In the genomic region with DNA sequence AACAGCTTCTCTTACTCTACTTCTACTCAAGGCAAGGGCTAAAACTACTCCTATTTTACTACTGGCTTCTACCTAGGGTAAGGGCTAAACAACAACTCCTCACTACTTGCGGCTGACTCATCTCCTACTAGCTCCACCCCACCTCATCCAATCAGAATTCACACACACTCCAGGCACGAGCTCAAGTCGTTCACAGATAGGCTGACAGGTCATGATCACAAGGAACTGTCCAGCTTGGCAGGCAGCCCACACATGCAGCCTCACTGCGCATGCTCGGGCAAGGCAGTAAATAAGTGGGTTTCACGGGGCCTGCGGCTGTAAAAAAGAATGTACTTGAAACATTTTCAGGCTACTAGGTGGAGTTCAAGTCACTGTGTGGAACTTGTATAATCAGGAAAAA, we compare ENCODE assay signal across 18 mouse cellular contexts.
DNase-seq lines count a peak whose midpoint lies in the region; ATAC-seq lines count a peak whose summit lies in the region.
"Had no signal": no experiment of that assay in that cellular context is flagged by ENCODE, and none has a peak within 500 bp of the region (broad histone marks: within the 10 kb centered on the region; RNA-seq: fewer than 3 reads in every experiment).

No protein-coding gene starts in this region.

- peak; percentile 1 for DNase-seq in adrenal gland, adult 2 months
- DNase-seq in adrenal gland, postnatal 4 days (ENCODE audit: low spot score in 2 of 2) = no peak
- peak; percentile 6 for DNase-seq in left cerebral cortex, postnatal 4 days
- DNase-seq in left cerebral cortex, adult 9 months (ENCODE audit: low spot score in 2 of 2) = no peak
- DNase-seq in NIH3T3 (ENCODE audit: low read depth) = peak; percentile 8
- peak; percentile 3 for DNase-seq in forelimb bud, embryonic 11.5 days (ENCODE audit: low read depth, low spot score)
- DNase-seq in thymus, postnatal 25 days = no peak
- DNase-seq: adrenal gland, postnatal 10 days; cerebellum, adult 2 months; gastrocnemius, postnatal 36 days; heart, postnatal 36 days; kidney, adult 18-20 months; kidney, postnatal 36 days; liver, embryonic 13.5 days; midbrain, embryonic 14.5 days; thymus, postnatal 14 days had no signal

- intact Hi-C loops in left cerebral cortex, postnatal 4 days (cut with DNase I) = no loop called here

- no peak for ATAC-seq in CD4-positive, CD25-positive, alpha-beta regulatory T cell, adult 4 months
- ATAC-seq: hindbrain, embryonic 16.5 days had no signal

Comparison
In these comparisons a context has a peak if more than half of its experiments do, and no peak if none do; other contexts are left out.
1. DNase-seq: peak in adrenal gland, adult 2 months (single experiment), left cerebral cortex, postnatal 4 days (single experiment), NIH3T3 (single experiment) and forelimb bud, embryonic 11.5 days (single experiment); none in adrenal gland, postnatal 4 days (0 of 2), left cerebral cortex, adult 9 months (0 of 2) and thymus, postnatal 25 days (single experiment).